Mouse (Mus musculus) cerebellum, adult (tissue): ENCODE measurements around the gene Tbc1d22b.

Experiments used
- ATAC-seq: cut with Nextera tagmentation; 2 replicates; pipeline ENCODE4 v1.9.2; 2017; ENCODE audit warnings: mild to moderate bottlenecking, moderate library complexity, mixed read lengths; ENCODE audit not compliant: insufficient number of reproducible peaks, low FRiP score, low TSS enrichment

Tbc1d22b gene

DNA sequence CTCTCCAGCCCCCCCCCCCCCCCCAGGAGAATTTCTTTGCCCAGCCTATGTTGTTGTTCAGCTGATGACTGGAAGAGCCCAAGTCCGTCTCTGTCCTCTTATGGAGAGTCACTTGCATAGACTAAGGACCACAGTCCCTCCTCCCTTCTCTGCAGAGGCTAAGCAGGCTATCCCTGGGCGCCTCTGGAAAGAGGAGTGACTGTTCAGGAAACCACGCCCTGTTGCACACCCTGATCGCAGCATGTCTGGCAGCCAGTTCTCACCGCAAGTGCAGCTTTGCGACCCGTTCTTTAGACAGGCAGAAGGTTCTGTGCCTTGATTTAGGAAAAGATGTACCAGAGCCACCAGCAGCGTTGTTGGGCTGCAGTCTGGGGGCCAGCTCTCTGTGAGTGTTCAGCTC lies 88.3 kb downstream of the Tbc1d22b start:
- ATAC-seq = no peak

DNA sequence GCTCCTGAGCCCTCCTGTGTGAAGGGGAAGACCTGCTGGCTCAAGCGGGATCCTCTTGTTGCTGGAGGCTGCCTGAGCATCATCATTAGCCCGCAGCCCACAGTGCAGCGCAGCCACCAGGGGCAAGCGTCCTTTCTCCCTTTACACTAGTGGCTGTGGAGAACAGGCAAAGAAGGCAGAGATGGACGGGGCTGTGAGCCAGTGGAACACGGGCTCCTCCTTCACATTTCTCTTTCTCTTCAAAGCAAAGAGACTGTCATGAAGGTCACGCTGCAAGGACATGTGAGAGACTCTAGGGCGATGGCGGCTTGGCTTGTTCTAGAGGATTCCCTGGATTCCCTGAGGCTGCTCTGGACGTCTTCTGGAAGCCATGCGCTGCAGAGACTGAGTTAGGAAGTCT lies 91.4 kb downstream of the Tbc1d22b start:
- no peak for ATAC-seq

DNA sequence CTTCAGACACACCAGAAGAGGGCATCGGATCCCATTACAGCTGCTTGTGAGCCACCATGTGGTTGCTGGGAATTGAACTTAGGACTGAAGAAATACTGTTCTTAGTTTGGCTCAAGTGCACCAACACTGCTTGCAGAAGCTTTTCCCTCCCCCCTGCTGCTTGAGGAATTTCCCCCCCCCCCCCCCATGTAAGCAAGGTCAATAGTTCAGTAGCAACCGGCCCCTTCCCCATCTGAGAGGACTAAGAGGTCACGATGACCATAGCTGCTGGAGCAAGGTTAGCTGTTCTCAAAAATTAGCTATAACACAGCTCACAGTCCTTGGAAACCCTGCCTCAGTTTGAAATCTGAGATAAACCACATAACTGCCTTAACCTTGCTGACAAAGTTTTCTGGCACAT lies 92.6 kb downstream of the Tbc1d22b start:
- no peak for ATAC-seq
